ENCODE assay signal across 9 mouse cellular contexts in genomic region chr16:32113541-32114218, GRCm38 (mm10). TPM values are rescaled to one million over a fixed set of nuclear protein-coding genes. Genes with fewer than 3 reads are reported as not detected.
DNase-seq lines count a peak whose midpoint lies in the region; ATAC-seq and TF ChIP-seq lines count a peak whose summit lies in the region.
"Had no signal": no experiment of that assay in that cellular context is flagged by ENCODE, and none has a peak within 500 bp of the region (broad histone marks: within the 10 kb centered on the region; RNA-seq: fewer than 3 reads in every experiment).

No protein-coding gene starts in this region.

- WGBS in hindbrain, postnatal 0 days = 60% methylated on average over 23 of the region's 23 CpGs
- WGBS in hindbrain, embryonic 10.5 days = 75% methylated on average over 23 of the region's 23 CpGs
- 56% methylated on average over 23 of the region's 23 CpGs for WGBS in stomach, embryonic 15.5 days
- WGBS in midbrain, embryonic 11.5 days = 77% methylated on average over 23 of the region's 23 CpGs

- no peak for TF ChIP-seq CTCF in hindbrain, postnatal 0 days (IDR thresholded peaks at IDR 0.05; ENCODE audit: low read depth)

- intact Hi-C loops in heart, postnatal 10 days (cut with DNase I) = loop anchor here (2.0 kb wide), 2 partner anchors 51 to 385 kb away; partner anchors contain the start of gene Nrros

- ATAC-seq in hindbrain, postnatal 0 days = no peak
- peak; percentile 45; the same call in 1 of the 2 replicates for ATAC-seq in stomach, embryonic 15.5 days (ENCODE audit: insufficient read depth, low FRiP score, low read depth)
- ATAC-seq in midbrain, embryonic 11.5 days (ENCODE audit: low FRiP score) = no peak

- 0 out of 2 replicates have a peak, but pooled peaks cover 3% of the 10 kb centered on the region for H3K36me3 ChIP-seq in hindbrain, postnatal 0 days (ENCODE audit: insufficient read depth, low read length)
- peaks cover 20% of the 10 kb centered on the region for H3K36me3 ChIP-seq in hindbrain, embryonic 10.5 days
- no peaks in the 10 kb centered on the region for H3K36me3 ChIP-seq in stomach, embryonic 15.5 days
- H3K36me3 ChIP-seq in midbrain, embryonic 11.5 days (ENCODE audit: control insufficient read depth, insufficient read depth, low read length) = no peaks in the 10 kb centered on the region

- peak; percentile 18 for DNase-seq in hindbrain, postnatal 0 days (ENCODE audit: low spot score)
- no peak for DNase-seq in hindbrain, embryonic 10.5 days (ENCODE audit: low spot score)
- DNase-seq in heart, postnatal 10 days = peak; percentile 57 to 66
- DNase-seq in layer of hippocampus, postnatal 10 days (ENCODE audit: low spot score in 2 of 2) = peak; percentile 48 to 53
- DNase-seq in lung, postnatal 36 days = peak; percentile 91
- DNase-seq in midbrain, embryonic 11.5 days (ENCODE audit: low spot score, missing footprints) = no peak

- H3K9ac ChIP-seq in hindbrain, postnatal 0 days (replicated peaks; ENCODE audit: low read length) = no peak overlapping the region
- H3K9ac ChIP-seq in stomach, embryonic 15.5 days = no peak overlapping the region
- H3K9ac ChIP-seq in midbrain, embryonic 11.5 days (ENCODE audit: low read length) = no peak overlapping the region
- H3K9ac ChIP-seq: limb, embryonic 13.5 days had no signal

- no peak overlapping the region for H3K27ac ChIP-seq in hindbrain, postnatal 0 days
- H3K27ac ChIP-seq in hindbrain, embryonic 10.5 days = no peak overlapping the region
- peak overlapping the region; percentile 79 for H3K27ac ChIP-seq in brown adipose tissue, adult 24 weeks (replicated peaks; ENCODE audit: low read depth, low read length)
- no peak overlapping the region for H3K27ac ChIP-seq in stomach, embryonic 15.5 days
- H3K27ac ChIP-seq in midbrain, embryonic 11.5 days (ENCODE audit: low read depth, low read length) = no peak overlapping the region
- H3K27ac ChIP-seq: limb, embryonic 13.5 days had no signal

- H3K4me1 ChIP-seq in hindbrain, postnatal 0 days (ENCODE audit: insufficient read depth, low read length) = no peaks in the 10 kb centered on the region
- no peaks in the 10 kb centered on the region for H3K4me1 ChIP-seq in hindbrain, embryonic 10.5 days (replicated peaks)
- H3K4me1 ChIP-seq in brown adipose tissue, adult 24 weeks (ENCODE audit: control insufficient read depth, insufficient read depth, insufficient read length, low read length) = peaks cover 3% of the 10 kb centered on the region; the same call in 1 of the 2 replicates
- H3K4me1 ChIP-seq in stomach, embryonic 15.5 days = no peaks in the 10 kb centered on the region; the same call in 1 of the 2 replicates
- H3K4me1 ChIP-seq in midbrain, embryonic 11.5 days (ENCODE audit: control insufficient read depth, insufficient read depth, low read length) = no peaks in the 10 kb centered on the region
- H3K4me1 ChIP-seq: limb, embryonic 13.5 days had no signal

- H3K4me3 ChIP-seq in hindbrain, postnatal 0 days (ENCODE audit: low read length) = no peak overlapping the region
- H3K4me3 ChIP-seq in hindbrain, embryonic 10.5 days = no peak overlapping the region
- H3K4me3 ChIP-seq in brown adipose tissue, adult 24 weeks (ENCODE audit: insufficient read depth, low read depth, low read length) = peak overlapping the region; percentile 42
- no peak overlapping the region for H3K4me3 ChIP-seq in stomach, embryonic 15.5 days (replicated peaks)
- no peak overlapping the region for H3K4me3 ChIP-seq in midbrain, embryonic 11.5 days (ENCODE audit: low read depth, low read length)
- H3K4me3 ChIP-seq: limb, embryonic 13.5 days had no signal

- H3K4me2 ChIP-seq in hindbrain, postnatal 0 days (ENCODE audit: low read depth, low read length) = no peak overlapping the region
- no peak overlapping the region for H3K4me2 ChIP-seq in stomach, embryonic 15.5 days
- no peak overlapping the region for H3K4me2 ChIP-seq in midbrain, embryonic 11.5 days
- H3K4me2 ChIP-seq: limb, embryonic 13.5 days had no signal

- no peaks in the 10 kb centered on the region for H3K9me3 ChIP-seq in hindbrain, postnatal 0 days (ENCODE audit: low read length)
- no peaks in the 10 kb centered on the region for H3K9me3 ChIP-seq in hindbrain, embryonic 10.5 days
- no peaks in the 10 kb centered on the region for H3K9me3 ChIP-seq in stomach, embryonic 15.5 days
- H3K9me3 ChIP-seq in midbrain, embryonic 11.5 days (ENCODE audit: control insufficient read depth, low read length) = no peaks in the 10 kb centered on the region
- H3K9me3 ChIP-seq: limb, embryonic 13.5 days had no signal

- H3K27me3 ChIP-seq in hindbrain, postnatal 0 days (ENCODE audit: insufficient read depth, low read length) = no peaks in the 10 kb centered on the region
- 0 out of 2 replicates have a peak, but pooled peaks cover 4% of the 10 kb centered on the region for H3K27me3 ChIP-seq in hindbrain, embryonic 10.5 days (ENCODE audit: insufficient read depth, poor library complexity, severe bottlenecking)
- no peaks in the 10 kb centered on the region for H3K27me3 ChIP-seq in stomach, embryonic 15.5 days (replicated peaks)
- H3K27me3 ChIP-seq in midbrain, embryonic 11.5 days (ENCODE audit: control insufficient read depth, insufficient read depth, low read length) = no peaks in the 10 kb centered on the region
- H3K27me3 ChIP-seq: limb, embryonic 13.5 days had no signal

RNA-seq across cellular contexts. Expression of gene Cep19, which starts 14.1 kb away (rescaled TPM):
- total RNA-seq in hindbrain, postnatal 0 days (2014; rRNA removed) = 20.1 and 28.2 TPM in 2 replicates
- polyA plus RNA-seq in hindbrain, postnatal 0 days (2015; fragmentation: Nextera tagmentation; extraction: Ambion mirVana) = 55.0 and 56.0 TPM in 2 replicates
- polyA plus RNA-seq in hindbrain, embryonic 10.5 days (2016; fragmentation: Nextera tagmentation; extraction: Ambion mirVana) = 37.9 and 39.4 TPM in 2 replicates
- polyA plus RNA-seq in brown adipose tissue, adult 24 weeks (2012; ENCODE audit: insufficient read depth, insufficient read length, missing spikeins) = 13.5 and 14.1 TPM in 2 replicates
- total RNA-seq in heart, postnatal 10 days (2021) = 10 to 100 TPM in 1 of 2 experiments, 1 to 10 TPM in 1; 9.6 to 10.6 TPM
- 10 to 100 TPM; 58.9 to 62.3 TPM for total RNA-seq in layer of hippocampus, postnatal 10 days (2021)
- 26.6 and 27.8 TPM in 2 replicates for polyA plus RNA-seq in stomach, embryonic 15.5 days (2015; fragmentation: Nextera tagmentation; extraction: Ambion mirVana)
- 51.7 and 56.5 TPM in 2 replicates for polyA plus RNA-seq in midbrain, embryonic 11.5 days (2014; fragmentation: Nextera tagmentation; extraction: Ambion mirVana)

RNA-seq across cellular contexts. Expression of gene Pigx, which starts 14.1 kb away (rescaled TPM):
- total RNA-seq in hindbrain, postnatal 0 days (2014; rRNA removed) = 46.5 and 47.3 TPM in 2 replicates
- polyA plus RNA-seq in hindbrain, postnatal 0 days (2015; fragmentation: Nextera tagmentation; extraction: Ambion mirVana) = 86.7 and 93.3 TPM in 2 replicates
- polyA plus RNA-seq in hindbrain, embryonic 10.5 days (2016; fragmentation: Nextera tagmentation; extraction: Ambion mirVana) = 149 and 159 TPM in 2 replicates
- 25.2 and 38.3 TPM in 2 replicates for polyA plus RNA-seq in brown adipose tissue, adult 24 weeks (2012; ENCODE audit: insufficient read depth, insufficient read length, missing spikeins)
- total RNA-seq in heart, postnatal 10 days (2021) = 10 to 100 TPM; 23.9 to 26.6 TPM
- 10 to 100 TPM; 31.6 to 36.3 TPM for total RNA-seq in layer of hippocampus, postnatal 10 days (2021)
- polyA plus RNA-seq in stomach, embryonic 15.5 days (2015; fragmentation: Nextera tagmentation; extraction: Ambion mirVana) = 89.0 and 91.8 TPM in 2 replicates
- 150 and 153 TPM in 2 replicates for polyA plus RNA-seq in midbrain, embryonic 11.5 days (2014; fragmentation: Nextera tagmentation; extraction: Ambion mirVana)

RNA-seq across cellular contexts. Expression of gene Pak2, which starts 34.5 kb away (rescaled TPM):
- 21.7 and 22.5 TPM in 2 replicates for total RNA-seq in hindbrain, postnatal 0 days (2014; rRNA removed)
- polyA plus RNA-seq in hindbrain, postnatal 0 days (2015; fragmentation: Nextera tagmentation; extraction: Ambion mirVana) = 21.8 TPM in 2 replicates
- polyA plus RNA-seq in hindbrain, embryonic 10.5 days (2016; fragmentation: Nextera tagmentation; extraction: Ambion mirVana) = 35.7 and 39.4 TPM in 2 replicates
- polyA plus RNA-seq in brown adipose tissue, adult 24 weeks (2012; ENCODE audit: insufficient read depth, insufficient read length, missing spikeins) = 23.1 and 24.3 TPM in 2 replicates
- total RNA-seq in heart, postnatal 10 days (2021) = 10 to 100 TPM; 42.4 to 42.5 TPM
- total RNA-seq in layer of hippocampus, postnatal 10 days (2021) = 10 to 100 TPM; 34.6 to 38.0 TPM
- 33.6 and 36.6 TPM in 2 replicates for polyA plus RNA-seq in stomach, embryonic 15.5 days (2015; fragmentation: Nextera tagmentation; extraction: Ambion mirVana)
- 49.6 and 59.6 TPM in 2 replicates for polyA plus RNA-seq in midbrain, embryonic 11.5 days (2014; fragmentation: Nextera tagmentation; extraction: Ambion mirVana)

RNA-seq across cellular contexts. Expression of gene Nrros, which starts 51.7 kb away (rescaled TPM):
- 8.7 and 17.3 TPM in 2 replicates for total RNA-seq in hindbrain, postnatal 0 days (2014; rRNA removed)
- 5.4 and 6.7 TPM in 2 replicates for polyA plus RNA-seq in hindbrain, postnatal 0 days (2015; fragmentation: Nextera tagmentation; extraction: Ambion mirVana)
- 7.8 and 11.1 TPM in 2 replicates for polyA plus RNA-seq in hindbrain, embryonic 10.5 days (2016; fragmentation: Nextera tagmentation; extraction: Ambion mirVana)
- 3.3 and 6.0 TPM in 2 replicates for polyA plus RNA-seq in brown adipose tissue, adult 24 weeks (2012; ENCODE audit: insufficient read depth, insufficient read length, missing spikeins)
- total RNA-seq in heart, postnatal 10 days (2021) = 1 to 10 TPM; 5.7 to 6.8 TPM
- total RNA-seq in layer of hippocampus, postnatal 10 days (2021) = 1 to 10 TPM; 7.6 to 8.8 TPM
- polyA plus RNA-seq in stomach, embryonic 15.5 days (2015; fragmentation: Nextera tagmentation; extraction: Ambion mirVana) = 16.3 and 19.5 TPM in 2 replicates
- polyA plus RNA-seq in midbrain, embryonic 11.5 days (2014; fragmentation: Nextera tagmentation; extraction: Ambion mirVana) = 7.4 and 10.3 TPM in 2 replicates

Comparison
In these comparisons a context has a peak if more than half of its experiments do, and no peak if none do; other contexts are left out.
1. DNase-seq: peak in hindbrain, postnatal 0 days (single experiment), heart, postnatal 10 days (2 of 2), layer of hippocampus, postnatal 10 days (2 of 2) and lung, postnatal 36 days (single experiment); none in hindbrain, embryonic 10.5 days (single experiment) and midbrain, embryonic 11.5 days (single experiment).